Mouse (Mus musculus) CH12.LX (cell line): ENCODE data around the gene Aip. TPM values are rescaled to one million over a fixed set of nuclear protein-coding genes. Genes with fewer than 3 reads are reported as not detected.

ENCODE experiments used
- DNase-seq: peaks from one replicate; pipeline ENCODE4 v3.0.0-alpha.2; 2013; ENCODE audit errors: extremely low read depth
- H3K27ac ChIP-seq: 2 replicates; pipeline ENCODE4 v1.5.1; 2012; ENCODE audit warnings: low read depth, mild to moderate bottlenecking, control low read depth, moderate library complexity; ENCODE audit not compliant: insufficient read depth
- H3K27me3 ChIP-seq: replicated peaks from 2 replicates; pipeline ENCODE3; 2012; ENCODE audit warnings: inconsistent platforms
- H3K36me3 ChIP-seq, 2 experiments: replicated peaks in 1 of 2; 2 replicates each; pipeline versions ENCODE3 to v1.6.1; 2012; ENCODE audit warnings: inconsistent platforms in 1 of 2, low read length in 1 of 2, mild to moderate bottlenecking in 1 of 2, mixed read lengths in 1 of 2, moderate library complexity in 1 of 2; ENCODE audit not compliant: control insufficient read depth in 1 of 2, insufficient read depth in 1 of 2
- H3K4me1 ChIP-seq, 2 experiments: 2 replicates each; pipeline ENCODE4 v1.6.1; 2012; ENCODE audit warnings: inconsistent platforms in 1 of 2, moderate library complexity in 1 of 2; ENCODE audit not compliant: insufficient read depth in 2 of 2, control insufficient read depth in 1 of 2
- H3K4me2 ChIP-seq: 2 replicates; pipeline ENCODE4 v1.6.1; 2012; ENCODE audit warnings: low read depth, mild to moderate bottlenecking, control low read depth; ENCODE audit not compliant: poor library complexity, insufficient read depth, severe bottlenecking
- H3K4me3 ChIP-seq, 3 experiments: fragments of 150-350 bp in 1 of 3; sonication (generic) in 1 of 3; replicated peaks in 1 of 3; 2 replicates each; pipeline versions ENCODE3 to v1.5.1; 2011 to 2012; ENCODE audit warnings: low read depth in 2 of 3, low read length in 2 of 3, mild to moderate bottlenecking in 2 of 3, moderate library complexity in 2 of 3, control low read depth in 1 of 3, improper control_type of control experiment in 1 of 3, inconsistent platforms in 1 of 3, mixed read lengths in 1 of 3; ENCODE audit not compliant: poor library complexity in 1 of 3
- H3K79me2 ChIP-seq: replicated peaks from 2 replicates; pipeline ENCODE4 v1.6.1; 2012; ENCODE audit warnings: mild to moderate bottlenecking, moderate library complexity; ENCODE audit not compliant: control insufficient read depth, poor library complexity, insufficient read depth, severe bottlenecking; ENCODE audit errors: extremely low read depth
- H3K9ac ChIP-seq: 2 replicates; pipeline ENCODE4 v1.6.1; 2012; ENCODE audit warnings: low read depth, mild to moderate bottlenecking, control low read depth, moderate library complexity; ENCODE audit not compliant: insufficient read depth
- H3K9me3 ChIP-seq: replicated peaks from 2 replicates; pipeline ENCODE3; 2012; ENCODE audit warnings: low read length, inconsistent platforms, mixed read lengths
- BHLHE40 ChIP-seq: IDR thresholded peaks from 2 replicates; pipeline ENCODE4 v1.6.1; 2011; ENCODE audit warnings: mild to moderate bottlenecking, low read depth, low read length, improper control_type of control experiment
- CHD1 ChIP-seq: IDR thresholded peaks from 2 replicates; pipeline ENCODE4 v1.6.1; 2012; ENCODE audit warnings: low read depth, low read length, improper control_type of control experiment, inconsistent platforms
- CHD2 ChIP-seq: IDR thresholded peaks from 2 replicates; pipeline ENCODE4 v1.6.1; 2011; ENCODE audit warnings: low read length, improper control_type of control experiment
- E2F4 ChIP-seq: IDR thresholded peaks from 2 replicates; pipeline ENCODE4 v1.6.1; 2011; ENCODE audit warnings: low read depth, low read length, improper control_type of control experiment; ENCODE audit not compliant: insufficient replicate concordance
- ETS1 ChIP-seq: conservative IDR thresholded peaks from 2 replicates; pipeline ENCODE4 v1.6.1; 2012; ENCODE audit warnings: low read depth, mild to moderate bottlenecking, inconsistent platforms, low read length, improper control_type of control experiment, moderate library complexity
- GABPA ChIP-seq: IDR thresholded peaks from 2 replicates; pipeline ENCODE4 v1.6.1; 2012; ENCODE audit warnings: low read depth, low read length, improper control_type of control experiment, inconsistent platforms; ENCODE audit not compliant: insufficient replicate concordance
- IRF4 ChIP-seq: IDR thresholded peaks from 2 replicates; pipeline ENCODE4 v1.6.1; 2014; ENCODE audit warnings: low read depth, mild to moderate bottlenecking, inconsistent platforms, low read length, improper control_type of control experiment
- JUND ChIP-seq: conservative IDR thresholded peaks from 2 replicates; pipeline ENCODE4 v1.6.1; 2011; ENCODE audit warnings: low read depth, low read length, improper control_type of control experiment
- KAT2A ChIP-seq: IDR thresholded peaks from 2 replicates; pipeline ENCODE4 v1.6.1; 2012; ENCODE audit warnings: low read length, improper control_type of control experiment, inconsistent platforms; ENCODE audit not compliant: insufficient replicate concordance
- MXI1 ChIP-seq: IDR thresholded peaks from 2 replicates; pipeline ENCODE4 v1.6.1; 2011; ENCODE audit warnings: mild to moderate bottlenecking, low read depth, low read length, improper control_type of control experiment
- NELFE ChIP-seq: IDR thresholded peaks from 2 replicates; pipeline ENCODE4 v1.6.1; 2011; ENCODE audit warnings: low read depth, low read length, improper control_type of control experiment
- POLR2A ChIP-seq: IDR thresholded peaks from 2 replicates; pipeline ENCODE4 v1.6.1; 2011; ENCODE audit warnings: low read depth, mild to moderate bottlenecking, improper control_type of control experiment, low read length
- RAD21 ChIP-seq: IDR thresholded peaks from 2 replicates; pipeline ENCODE4 v1.6.1; 2011; ENCODE audit warnings: low read depth, mild to moderate bottlenecking, low read length, improper control_type of control experiment, moderate library complexity
- RCOR1 ChIP-seq: conservative IDR thresholded peaks from 2 replicates; pipeline ENCODE4 v1.6.1; 2012; ENCODE audit warnings: low read depth, mild to moderate bottlenecking, inconsistent platforms, low read length, improper control_type of control experiment
- SMC3 ChIP-seq: IDR thresholded peaks from 2 replicates; pipeline ENCODE4 v1.6.1; 2011; ENCODE audit warnings: low read depth, low read length, improper control_type of control experiment
- UBTF ChIP-seq: IDR thresholded peaks from 2 replicates; pipeline ENCODE4 v1.6.1; 2012; ENCODE audit warnings: low read depth, mild to moderate bottlenecking, inconsistent platforms, low read length, improper control_type of control experiment, moderate library complexity
- ZC3H11A ChIP-seq: IDR thresholded peaks from 2 replicates; pipeline ENCODE4 v1.6.1; 2012; ENCODE audit warnings: low read depth, mild to moderate bottlenecking, inconsistent platforms, low read length, improper control_type of control experiment
- ZNF384 ChIP-seq: IDR thresholded peaks from 2 replicates; pipeline ENCODE4 v1.6.1; 2012; ENCODE audit warnings: low read depth, low read length, improper control_type of control experiment, inconsistent platforms
- dilution Hi-C: fragments of 300-500 bp; cut with MboI; formaldehyde crosslinking; loops from 2 replicates; pipeline ENCODE4 v1.14.3; 2020; ENCODE audit warnings: low sequenced_read_pairs; ENCODE audit not compliant: extremely low pct_unique_long_range_greater_than_20kb, extremely low pct_ligation_motif_present
- in situ Hi-C: fragments of 300-500 bp; cut with MboI; formaldehyde crosslinking; loops from 3 replicates; pipeline ENCODE4 v1.14.3; 2019; ENCODE audit warnings: low sequenced_read_pairs, low pct_ligation_motif_present, low pct_unique_long_range_greater_than_20kb, mixed read lengths
- polyA plus RNA-seq: library from polyadenylated mRNA; unstranded; fragments of >175 nt; gene quantifications from 2 replicates; pipeline ENCODE4 v1.2.1, GENCODE M21; 2012; ENCODE audit warnings: low read depth; ENCODE audit not compliant: insufficient read length
- total RNA-seq, 2 experiments: library from RNA; depleted of rRNA; stranded (reverse); fragments of 300-350 nt in 1 of 2; fragments of >200 nt in 1 of 2; gene quantifications; 2 replicates each; pipeline ENCODE4 v1.2.3; 2012 to 2014

Aip gene
- total and polyA plus RNA-seq, 3 experiments: 11.7 to 64.8 (median 39.7) TPM

- TF ChIP-seq CHD2: no peak
- TF ChIP-seq GABPA: no peak
- no peak for TF ChIP-seq IRF4
- TF ChIP-seq ZC3H11A: no peak
- TF ChIP-seq MXI1: no peak
- no peak for TF ChIP-seq ETS1
- no peak for TF ChIP-seq RCOR1
- no peak for TF ChIP-seq NELFE
- no peak for TF ChIP-seq E2F4
- TF ChIP-seq RAD21: no peak
- no peak for TF ChIP-seq POLR2A
- TF ChIP-seq UBTF: no peak
- no peak for TF ChIP-seq JUND
- TF ChIP-seq KAT2A: no peak
- TF ChIP-seq SMC3: no peak
- no peak overlapping the region for H3K9ac ChIP-seq
- H3K9me3 ChIP-seq: no peaks in the 10 kb centered on the region
- peaks cover 21 to 61% of the 10 kb centered on the region in 2 experiments for H3K4me1 ChIP-seq
- peaks cover 69 to 86% of the 10 kb centered on the region in 2 experiments for H3K36me3 ChIP-seq
- no peak overlapping the region for H3K4me3 ChIP-seq
- in situ Hi-C loops: no loop called here
- no peak overlapping the region for H3K4me2 ChIP-seq
- no peak overlapping the region for H3K27ac ChIP-seq
- no peaks in the 10 kb centered on the region for H3K27me3 ChIP-seq
- dilution Hi-C loops: no loop called here
- DNase-seq: no peak
- H3K79me2 ChIP-seq: 0 out of 2 replicates have a peak, but pooled peaks cover 2% of the 10 kb centered on the region
Measured at GRCm38 (mm10) chr19:4115144-4115543, 10.5 kb downstream of the Aip start.

DNA sequence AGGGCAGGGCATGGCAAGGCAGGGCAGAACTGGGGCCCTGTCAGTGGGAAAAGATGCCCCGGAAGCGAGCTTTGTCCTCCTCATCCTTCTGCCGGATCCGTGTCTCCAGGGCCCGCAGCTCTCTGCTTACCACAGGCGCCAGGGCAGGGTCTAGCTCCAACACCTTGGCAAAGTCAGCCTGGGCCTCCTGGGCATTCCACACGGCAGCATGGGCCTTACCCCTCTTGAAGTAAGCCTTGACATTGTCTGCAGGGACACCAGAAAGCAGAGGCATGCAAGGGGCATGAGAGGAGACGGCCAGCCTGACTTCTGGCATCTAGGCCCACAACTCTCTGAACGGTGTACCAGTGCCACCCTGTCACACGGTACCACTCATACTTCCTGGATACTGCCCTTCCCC lies 11.1 kb downstream of the Aip start:
- TF ChIP-seq CHD1 (no peak), ZNF384 (no peak), BHLHE40 (no peak), ETS1 (no peak), RAD21 (no peak), GABPA (no peak)
- Histone ChIP-seq H3K9ac (no peak overlapping the region), H3K27me3 (no peaks in the 10 kb centered on the region), H3K9me3 (no peaks in the 10 kb centered on the region), H3K27ac (peak overlapping the region; percentile 89), H3K4me1 (peaks cover 19 to 55% of the 10 kb centered on the region in 2 experiments), H3K79me2 (no peaks in the 10 kb centered on the region), H3K36me3 (peaks cover 75 to 89% of the 10 kb centered on the region in 2 experiments), H3K4me2 (no peak overlapping the region), H3K4me3 (no peak overlapping the region)
- in situ Hi-C loops: no loop called here
- dilution Hi-C loops: no loop called here
- DNase-seq: no peak
